Mouse (Mus musculus) v-Abl transformed pro-B cells (cell line): ENCODE measurements around the gene E4f1.
"Not testable (repeated sequence)": the region's sequence is repeated elsewhere in the genome, so short reads cannot be mapped to it uniquely, and the experiment has no call there.

Experiments
- in situ Hi-C, 2 experiments: fragments of 400-800 bp; cut with MboI; formaldehyde crosslinking; loops; one replicate each; pipeline ENCODE4 v1.15.1; 2025; ENCODE audit not compliant: unreplicated experiment in 2 of 2

Gene E4f1

DNA sequence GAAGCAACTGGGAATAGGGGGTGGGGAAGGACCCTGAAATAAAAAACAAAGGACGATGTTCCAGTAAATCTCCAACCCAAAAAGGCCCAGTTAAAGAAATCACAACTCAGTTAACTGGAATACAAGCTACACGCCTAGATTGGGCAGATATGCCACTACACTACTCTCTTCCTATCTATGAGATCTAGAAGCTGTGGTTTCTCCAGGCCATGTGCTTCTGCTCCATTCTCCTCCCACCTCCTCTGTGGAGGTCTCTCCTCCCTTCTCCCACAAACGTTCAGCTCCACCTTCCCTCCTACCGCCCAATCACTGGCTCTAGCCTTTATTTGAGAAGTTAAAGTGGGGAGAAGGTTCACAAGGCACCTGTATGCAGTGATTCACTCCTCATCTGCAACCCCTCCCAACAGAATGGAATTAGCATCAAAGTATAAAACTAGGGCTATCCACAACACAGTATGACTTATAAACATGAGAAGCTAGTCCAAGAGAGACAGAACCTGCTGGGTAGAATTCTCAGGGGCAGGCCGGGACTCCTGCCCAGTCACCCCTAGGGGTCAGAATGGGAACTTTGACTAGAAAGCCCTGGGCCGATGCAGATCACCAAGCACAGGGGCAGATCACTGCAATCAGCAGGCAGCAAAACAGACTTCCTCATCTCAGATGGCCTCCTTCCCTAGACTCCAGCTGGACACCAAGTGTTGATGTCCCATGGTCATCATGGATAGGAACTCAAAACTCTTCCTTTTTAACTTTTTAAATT is 6.6 kb downstream of the E4f1 start:
- in situ Hi-C loops, result no loop called here

DNA sequence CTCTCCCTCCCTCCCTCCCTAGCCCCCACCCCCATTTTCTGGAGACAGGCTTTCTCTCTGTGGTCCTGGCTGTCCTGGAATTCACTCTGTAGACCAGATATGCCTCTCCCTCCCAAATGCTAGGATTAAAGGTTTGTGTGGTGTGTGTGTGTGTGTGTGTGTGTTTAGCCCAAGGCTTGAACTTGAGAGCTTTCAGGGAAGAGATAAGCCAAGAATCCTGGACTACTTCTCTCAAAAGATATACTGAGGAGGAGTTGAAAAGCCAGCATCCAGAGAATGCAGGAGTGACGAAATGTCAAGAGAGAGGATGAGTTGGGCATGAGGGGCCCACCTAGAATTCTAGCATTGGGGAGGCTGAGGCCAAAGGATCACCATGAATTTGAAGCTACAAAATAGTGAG is 7.2 kb downstream of the E4f1 start:
- in situ Hi-C loops, result no loop called here

DNA sequence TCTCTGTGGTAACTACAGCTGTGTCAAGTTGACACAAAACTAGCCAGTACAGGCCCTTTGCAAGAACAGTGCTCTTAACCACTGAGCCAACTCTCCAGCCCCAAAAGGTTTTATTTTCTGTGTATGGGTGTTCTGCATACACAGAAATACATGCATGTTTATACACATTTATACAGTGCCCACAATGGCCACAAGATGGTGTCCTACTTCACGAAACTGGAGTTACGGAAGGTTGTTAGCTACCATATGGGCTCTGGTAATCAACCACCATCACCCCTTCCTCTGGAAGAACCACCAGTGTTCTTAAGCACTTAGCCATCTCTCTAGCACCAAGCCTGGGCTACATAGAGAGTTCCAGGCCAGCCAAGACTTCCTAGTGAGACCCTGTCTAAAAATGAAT is 8.5 kb downstream of the E4f1 start:
- in situ Hi-C loops, result no loop called here

- in situ Hi-C loops, result not testable (repeated sequence)
These were observed 14.4 kb downstream of the E4f1 start for GRCm38 (mm10) chr17:24455523-24456206.

DNA sequence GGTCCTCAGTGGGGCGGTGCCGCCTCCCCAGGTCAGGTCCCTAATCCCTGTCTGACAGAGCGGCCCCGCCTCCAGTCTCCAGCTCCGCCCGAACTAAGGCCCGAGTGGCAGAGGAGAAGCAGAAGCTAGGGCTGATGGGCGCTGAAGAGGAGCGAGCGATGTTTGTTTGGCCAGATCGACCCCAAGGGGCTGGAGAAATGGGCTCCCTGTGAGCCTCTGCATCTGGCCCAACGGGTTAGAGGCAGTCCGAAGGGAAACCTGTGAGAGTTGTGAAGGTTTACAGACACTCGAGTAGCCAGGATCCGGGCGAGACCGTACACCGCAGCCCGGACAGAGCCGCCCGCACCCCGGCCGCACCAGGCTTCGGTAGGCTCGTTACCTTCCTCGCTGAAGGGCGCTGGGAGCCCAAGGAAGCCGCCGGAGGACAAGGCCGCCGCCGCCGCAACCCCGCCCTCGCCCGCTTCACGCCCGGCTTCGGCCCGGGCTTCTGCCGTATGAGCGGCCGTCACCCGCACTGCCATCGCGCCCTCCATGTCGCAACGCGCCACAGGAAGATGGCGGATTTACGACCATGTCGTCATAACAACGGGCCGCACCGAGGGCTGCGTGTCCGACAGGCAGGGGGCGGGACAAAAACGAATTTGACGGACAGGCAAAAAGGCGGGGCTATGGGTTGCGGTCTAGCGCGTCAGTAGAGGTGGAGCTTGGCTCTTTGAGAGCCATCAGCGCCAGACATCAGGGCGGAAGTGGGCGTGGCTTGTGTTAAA is 15.2 kb downstream of the E4f1 start:
- in situ Hi-C loops, result no loop called here

DNA sequence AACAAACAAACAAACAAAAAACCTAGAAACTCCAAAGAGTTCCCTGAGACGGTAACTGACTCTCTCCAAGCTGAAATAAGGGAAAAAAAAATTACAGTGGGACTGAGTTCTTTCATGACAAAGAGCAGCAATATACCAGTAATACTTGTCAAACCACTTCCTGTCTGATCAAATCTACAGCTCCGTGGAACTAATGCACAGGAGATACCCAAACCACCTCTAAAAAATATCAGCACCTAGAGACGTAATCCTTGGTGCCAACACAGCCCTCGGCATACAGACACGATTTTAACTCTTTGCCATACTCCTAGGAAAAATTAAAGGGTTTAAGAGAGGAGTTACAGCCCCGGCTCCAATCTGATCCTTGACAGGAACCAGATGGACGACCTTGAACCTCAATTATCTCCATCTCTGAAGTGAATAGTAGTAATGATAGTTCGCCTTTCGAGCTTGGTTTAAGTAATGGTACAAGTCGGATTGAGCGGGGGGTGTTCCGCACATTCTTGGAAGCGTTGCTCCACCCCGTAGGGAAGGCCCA is 15.8 kb downstream of the E4f1 start:
- in situ Hi-C loops, result no loop called here

DNA sequence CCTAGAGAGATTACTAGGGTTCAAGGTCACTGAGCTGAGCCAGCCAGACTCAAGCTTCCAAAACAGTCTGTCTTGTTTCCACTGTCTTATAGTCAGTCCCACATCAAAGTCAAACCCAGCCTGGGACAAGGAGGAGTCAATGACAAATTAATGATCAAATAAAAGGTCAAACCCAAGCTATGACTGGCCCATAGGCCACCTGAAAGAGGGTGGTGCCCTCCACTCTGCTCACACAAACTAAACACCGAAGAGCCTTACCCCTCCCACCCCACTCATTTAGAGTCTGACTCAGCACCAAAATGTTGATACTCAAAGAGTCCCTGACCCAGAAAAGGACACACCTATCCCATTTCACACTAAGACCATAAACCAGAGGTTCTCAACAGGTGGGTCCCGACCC is 16.7 kb downstream of the E4f1 start:
- in situ Hi-C loops, result no loop called here

- in situ Hi-C loops, result no loop called here
These were observed 18.9 kb downstream of the E4f1 start for GRCm38 (mm10) chr17:24451220-24451619.

- in situ Hi-C loops, result no loop called here
These were observed 20.6 kb downstream of the E4f1 start for GRCm38 (mm10) chr17:24449507-24449906.

- in situ Hi-C loops, result no loop called here
These were observed 23.5 kb downstream of the E4f1 start for GRCm38 (mm10) chr17:24446590-24446989.

DNA sequence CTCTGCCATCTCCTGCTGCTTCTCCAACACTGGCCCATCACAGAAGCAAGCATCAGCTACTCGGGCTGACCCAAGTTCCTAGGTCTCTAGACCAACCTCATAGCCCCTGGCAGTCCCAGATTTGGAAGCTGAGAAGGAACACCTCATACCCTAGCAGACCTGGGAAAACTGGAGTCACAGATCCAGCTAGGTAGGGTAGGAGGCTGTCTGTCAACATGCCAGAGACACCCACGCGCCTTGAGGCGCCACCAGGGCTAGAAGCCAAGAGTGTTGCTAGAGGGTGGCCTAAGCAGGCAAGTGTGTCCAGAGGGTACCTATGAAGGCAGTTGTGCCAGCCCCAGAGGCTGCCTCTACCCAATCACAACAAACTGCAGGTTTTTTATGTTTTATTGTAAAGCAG is 26.7 kb downstream of the E4f1 start:
- in situ Hi-C loops, result loop anchor here in 1 of 2 experiments (5.0 kb wide), 1 partner anchor 271 kb away; no protein-coding TSS in a partner anchor

DNA sequence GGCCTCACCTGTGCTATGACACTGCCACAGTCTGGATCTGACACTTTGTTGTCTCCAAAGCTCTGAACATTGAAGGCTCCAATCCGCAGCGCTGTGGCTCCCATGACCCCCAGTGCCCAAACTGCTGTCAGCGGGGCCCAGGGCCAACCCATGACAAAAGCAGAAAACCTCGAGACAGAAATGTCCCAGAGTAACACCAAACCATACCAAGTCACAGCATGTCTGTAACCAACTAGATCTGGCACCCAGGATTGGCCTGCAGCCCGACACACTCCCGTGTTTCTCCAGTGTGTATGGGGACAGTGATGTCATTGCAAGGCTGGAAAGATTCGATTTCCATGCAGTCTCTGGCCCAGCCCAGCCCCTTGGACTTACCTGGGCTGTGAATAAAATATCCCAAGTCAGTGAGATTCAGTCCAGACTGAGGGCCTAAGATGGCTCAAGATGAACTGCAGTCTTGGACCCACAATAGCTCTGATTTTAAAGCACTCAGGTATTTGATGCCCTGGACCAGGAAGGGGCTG is 27.4 kb downstream of the E4f1 start, which contains the start of gene Dnase1l2:
Gene Dnase1l2 (minus strand): TSS at position 474 of the 524 bp plus-strand sequence.
- in situ Hi-C loops, result loop anchor here in 1 of 2 experiments (5.0 kb wide), 1 partner anchor 270 kb away; no protein-coding TSS in a partner anchor

GRCm38 (mm10) chr17:24442107-24442506 is 28.0 kb downstream of the E4f1 start:
- in situ Hi-C loops, result loop anchor here in 1 of 2 experiments (5.0 kb wide), 1 partner anchor 270 kb away; no protein-coding TSS in a partner anchor

GRCm38 (mm10) chr17:24441148-24441547 is 29.0 kb downstream of the E4f1 start:
- in situ Hi-C loops, result loop anchor here in 1 of 2 experiments (5.0 kb wide), 1 partner anchor 269 kb away; no protein-coding TSS in a partner anchor

- in situ Hi-C loops, result loop anchor here in 1 of 2 experiments (5.0 kb wide), 1 partner anchor 268 kb away; no protein-coding TSS in a partner anchor
These were observed 29.7 kb downstream of the E4f1 start for GRCm38 (mm10) chr17:24440377-24440776.

GRCm38 (mm10) chr17:24437016-24437415 is 33.1 kb downstream of the E4f1 start:
- in situ Hi-C loops, result loop anchor here in 1 of 2 experiments (10.0 kb wide), 1 partner anchor 262 kb away; no protein-coding TSS in a partner anchor

GRCm38 (mm10) chr17:24429201-24429983 is 40.7 kb downstream of the E4f1 start:
- in situ Hi-C loops, result no loop called here

GRCm38 (mm10) chr17:24427170-24427557 is 42.9 kb downstream of the E4f1 start:
- in situ Hi-C loops, result no loop called here

DNA sequence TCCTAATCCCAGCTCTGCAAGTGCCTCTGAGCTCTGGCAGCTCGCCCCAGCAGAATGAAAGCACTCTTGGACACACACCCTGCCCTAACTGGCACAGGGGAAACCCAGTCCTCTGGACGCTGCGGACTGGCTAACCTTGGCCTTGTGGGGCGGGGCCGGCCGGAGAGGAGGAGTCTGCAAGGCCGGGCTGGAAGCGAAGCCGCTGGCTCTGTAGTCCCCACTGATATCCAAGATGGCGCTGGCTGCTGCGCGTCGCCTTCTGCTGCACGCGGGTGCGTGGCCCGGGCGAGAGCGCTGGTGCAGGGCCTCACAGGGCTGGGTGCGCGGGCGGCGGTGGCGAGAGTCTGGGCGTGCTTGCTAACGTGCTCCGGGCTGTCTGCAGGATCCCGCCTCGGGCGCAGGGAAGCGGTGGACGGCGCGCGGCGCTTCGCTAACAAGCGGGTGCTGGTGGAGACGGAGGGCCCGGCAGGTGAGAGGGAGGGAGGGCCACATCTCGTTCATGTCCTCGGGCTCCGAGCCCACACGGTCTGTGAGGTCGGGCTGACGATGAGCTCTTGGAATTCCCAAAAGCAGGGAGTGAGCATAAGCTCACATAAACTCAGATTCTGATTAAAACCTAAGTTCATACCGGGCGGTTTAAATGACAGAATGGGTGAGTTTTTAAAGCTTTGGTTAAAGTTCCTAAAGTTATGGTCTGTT is 43.5 kb downstream of the E4f1 start, which contains the start of gene Eci1:
Gene Eci1 (plus strand): TSS at position 171 of the 699 bp plus-strand sequence.
- in situ Hi-C loops, result no loop called here
